Mouse (Mus musculus): ENCODE results near the gene Dpep3. TPM values are rescaled to one million over a fixed set of nuclear protein-coding genes. Genes with fewer than 3 reads are reported as not detected.
A peak's percentile ranks its signal among the peaks of the same experiment; 100 is the strongest.
"Not testable (repeated sequence)": the region's sequence is repeated elsewhere in the genome, so short reads cannot be mapped to it uniquely, and the experiment has no call there.

The Dpep3 gene
- 0.96 to 1.7 TPM (median 0.97 TPM) in 3 replicates for total RNA-seq (2017)

DNA sequence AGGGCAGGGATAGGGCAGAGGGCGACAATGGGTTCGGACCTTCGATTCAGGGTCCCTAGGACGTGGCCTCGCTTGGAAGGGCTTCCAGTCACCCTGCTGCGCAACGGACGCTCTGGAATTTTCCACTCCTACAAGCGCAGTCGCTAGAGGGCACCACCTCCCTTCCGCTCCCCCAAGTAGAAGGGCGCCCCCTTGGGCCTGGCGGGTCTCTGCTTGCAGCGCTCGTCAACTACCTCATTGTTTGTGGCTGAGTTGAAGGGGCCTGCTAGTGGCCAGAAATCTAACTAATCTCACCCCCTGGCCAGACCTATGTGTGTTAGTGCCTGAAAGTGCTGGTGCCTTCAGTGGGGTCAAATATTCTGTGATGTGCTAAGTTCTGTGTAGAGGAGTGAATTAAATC, at the start of gene Dpep3:
Gene Dpep3 (minus strand): TSS at position 105 of the 400 bp plus-strand sequence.
- no peak for ATAC-seq (replicated peaks; ENCODE audit: insufficient number of reproducible peaks, low FRiP score, low TSS enrichment, poor library complexity, severe bottlenecking)

GRCm38 (mm10) chr8:106022483-106022882, 43.3 kb upstream of the Dpep3 start:
- peak; percentile 95 for ATAC-seq (replicated peaks; ENCODE audit: insufficient number of reproducible peaks, low FRiP score, low TSS enrichment, poor library complexity, severe bottlenecking)

GRCm38 (mm10) chr8:106018039-106018438, 38.8 kb upstream of the Dpep3 start:
- ATAC-seq (replicated peaks; ENCODE audit: insufficient number of reproducible peaks, low FRiP score, low TSS enrichment, poor library complexity, severe bottlenecking) = no peak

GRCm38 (mm10) chr8:106017130-106017529, 37.9 kb upstream of the Dpep3 start:
- ATAC-seq (replicated peaks; ENCODE audit: insufficient number of reproducible peaks, low FRiP score, low TSS enrichment, poor library complexity, severe bottlenecking) = peak; percentile 89

DNA sequence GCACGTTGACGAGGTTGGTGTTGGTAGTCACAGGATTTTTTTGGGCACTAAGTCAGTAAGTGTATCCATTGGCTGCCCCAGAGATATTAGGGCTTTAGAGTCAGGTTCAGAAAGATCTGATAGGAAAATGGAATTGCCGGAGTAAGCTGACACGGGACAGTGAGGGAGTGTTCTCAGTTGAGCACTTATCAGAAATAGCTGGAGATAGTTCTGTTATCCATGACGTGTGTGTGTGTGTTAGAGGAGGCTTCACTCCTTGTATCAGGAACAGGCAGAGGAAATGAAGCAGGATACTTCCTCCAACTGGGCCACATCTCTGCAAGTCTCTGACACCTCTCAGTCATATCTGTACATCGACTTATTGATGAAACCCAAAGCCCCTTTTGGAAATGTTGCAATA, 37.1 kb upstream of the Dpep3 start:
- ATAC-seq (replicated peaks; ENCODE audit: insufficient number of reproducible peaks, low FRiP score, low TSS enrichment, poor library complexity, severe bottlenecking) = no peak

DNA sequence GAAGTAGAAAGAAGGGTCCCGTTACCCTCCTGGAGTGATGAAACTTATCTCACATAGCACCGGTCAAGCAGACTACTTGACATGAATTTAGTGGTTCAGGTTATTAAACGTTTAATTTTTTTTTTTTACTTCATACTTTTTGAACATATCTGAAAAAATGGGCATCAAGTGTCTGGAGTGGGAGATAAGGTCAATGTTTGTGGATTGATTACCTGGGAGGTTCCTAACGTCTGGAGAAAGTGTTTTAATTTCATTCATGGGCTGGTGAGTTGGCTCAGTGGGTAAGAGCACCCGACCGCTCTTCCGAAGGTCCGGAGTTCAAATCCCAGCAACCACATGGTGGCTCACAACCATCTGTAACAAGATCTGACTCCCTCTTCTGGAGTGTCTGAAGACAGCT, 33.0 kb upstream of the Dpep3 start:
- not testable (repeated sequence) for ATAC-seq (replicated peaks; ENCODE audit: insufficient number of reproducible peaks, low FRiP score, low TSS enrichment, poor library complexity, severe bottlenecking)

DNA sequence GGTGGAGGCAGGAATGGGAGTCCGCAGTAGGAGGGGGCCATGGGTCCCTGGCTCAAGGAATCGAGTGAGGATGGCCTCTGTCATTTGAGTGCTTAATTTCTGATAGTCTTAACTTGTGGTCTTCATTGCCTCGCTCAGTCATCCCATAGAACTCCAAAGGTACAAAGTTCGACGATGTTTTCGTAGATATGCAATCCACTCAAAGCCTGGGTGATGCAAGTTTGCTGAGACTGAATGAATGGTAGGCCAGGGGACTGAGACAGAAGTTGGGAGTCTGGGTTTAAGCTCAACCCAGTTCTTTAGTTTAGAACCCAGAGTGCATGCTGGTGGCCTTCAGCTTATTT, 32.4 kb upstream of the Dpep3 start, which contains the start of gene Ddx28:
Gene Ddx28 (minus strand): TSS at position 240 of the 344 bp plus-strand sequence.
- ATAC-seq (replicated peaks; ENCODE audit: insufficient number of reproducible peaks, low FRiP score, low TSS enrichment, poor library complexity, severe bottlenecking) = no peak

DNA sequence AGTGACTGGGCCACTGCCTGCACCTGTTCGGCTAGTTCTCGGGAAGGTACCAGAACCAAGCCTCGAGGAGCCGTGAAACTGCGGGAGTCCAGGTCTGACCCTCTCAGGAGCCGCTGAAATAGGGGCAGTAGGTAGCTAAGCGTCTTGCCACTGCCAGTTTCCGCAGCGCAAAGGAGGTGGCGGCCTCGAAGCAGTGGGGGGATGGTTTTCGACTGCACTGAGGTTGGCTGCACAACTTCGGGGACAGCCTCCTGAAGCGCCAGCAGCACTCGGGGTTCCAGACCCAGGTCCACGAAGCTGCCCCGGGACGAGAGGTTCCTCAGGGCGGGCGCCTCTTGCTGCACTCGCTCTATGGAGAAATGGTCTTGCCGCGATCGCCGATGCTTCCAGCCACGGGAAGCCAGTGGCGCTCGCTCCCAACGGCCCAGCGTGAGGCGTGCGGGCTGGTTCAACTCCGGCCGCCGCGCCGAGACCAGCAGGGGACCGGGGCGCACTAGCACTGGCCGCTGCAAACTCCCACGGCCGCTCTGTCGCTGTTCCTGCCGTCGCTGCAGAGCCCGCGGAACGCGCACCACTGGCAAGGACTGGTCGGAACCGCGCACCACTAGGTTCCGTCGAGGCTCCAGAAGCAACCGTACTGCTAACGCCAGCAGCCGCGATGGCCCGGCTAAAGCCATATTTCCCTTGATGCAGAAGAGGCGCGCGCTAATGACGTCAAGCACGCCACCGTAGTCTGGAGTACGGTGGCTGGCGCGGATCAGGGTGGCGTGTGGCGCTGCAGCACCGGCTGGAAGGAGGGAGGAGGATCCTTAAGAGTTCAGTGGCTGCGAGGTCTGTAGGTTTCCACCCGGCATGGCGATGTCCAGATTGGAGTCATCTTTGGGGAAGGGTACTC, 31.8 kb upstream of the Dpep3 start:
- ATAC-seq (replicated peaks; ENCODE audit: insufficient number of reproducible peaks, low FRiP score, low TSS enrichment, poor library complexity, severe bottlenecking) = peak; percentile 94

DNA sequence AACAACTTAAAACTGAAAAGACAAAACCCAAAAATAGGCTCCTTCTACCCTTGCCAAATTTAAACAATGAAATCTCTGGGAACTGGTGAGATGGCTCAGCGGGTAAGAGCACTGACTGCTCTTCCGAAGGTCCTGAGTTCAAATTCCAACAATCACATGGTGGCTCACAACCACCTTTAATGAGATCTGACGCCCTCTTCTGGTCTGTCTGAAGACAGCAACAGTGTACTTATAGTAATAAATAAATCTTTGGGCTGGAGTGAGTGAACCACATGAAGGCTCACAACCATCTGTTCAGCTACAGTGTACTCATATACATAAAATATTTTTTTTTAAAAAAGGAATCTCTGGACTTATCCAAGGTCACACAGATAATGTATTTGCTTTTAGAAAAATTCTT, 28.7 kb upstream of the Dpep3 start:
- ATAC-seq (replicated peaks; ENCODE audit: insufficient number of reproducible peaks, low FRiP score, low TSS enrichment, poor library complexity, severe bottlenecking) = not testable (repeated sequence)

DNA sequence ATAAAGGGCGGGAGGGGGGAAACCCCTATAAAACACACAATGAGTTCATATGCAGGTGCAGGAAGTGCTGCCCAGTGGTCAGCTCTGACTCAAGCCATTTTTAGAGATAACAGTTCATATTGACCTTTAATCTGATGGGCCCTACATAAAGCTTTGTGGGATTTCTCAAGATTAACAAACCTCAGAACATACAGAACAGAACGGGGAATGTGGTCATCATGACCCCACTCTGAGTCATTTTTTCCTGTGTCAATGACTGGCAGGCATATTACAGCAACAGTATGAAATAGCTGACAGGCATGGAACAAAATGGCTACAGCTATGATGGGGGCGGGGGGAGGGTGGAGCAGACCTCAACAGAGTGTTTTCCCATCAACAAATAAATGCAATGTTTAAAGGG, 27.9 kb upstream of the Dpep3 start:
- peak; percentile 58 for ATAC-seq (replicated peaks; ENCODE audit: insufficient number of reproducible peaks, low FRiP score, low TSS enrichment, poor library complexity, severe bottlenecking)

DNA sequence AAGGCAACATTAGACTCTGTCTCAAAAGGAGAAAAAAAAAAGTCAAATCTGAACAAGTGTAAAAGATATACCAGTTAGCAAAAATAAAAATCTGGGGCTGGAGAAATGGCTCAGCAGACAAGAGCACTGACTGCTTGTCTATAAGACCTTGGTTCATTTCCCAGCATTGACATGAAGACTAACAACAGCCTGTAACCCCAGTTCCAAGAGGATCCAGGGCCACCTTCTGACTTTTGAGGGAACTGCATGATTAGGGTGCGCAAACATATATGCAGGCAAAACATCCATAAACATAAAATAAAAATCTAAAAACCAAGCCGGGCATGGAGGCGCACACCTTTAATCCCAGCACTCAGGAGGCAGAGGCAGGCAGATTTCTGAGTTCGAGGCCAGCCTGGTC, 27.2 kb upstream of the Dpep3 start:
- no peak for ATAC-seq (replicated peaks; ENCODE audit: insufficient number of reproducible peaks, low FRiP score, low TSS enrichment, poor library complexity, severe bottlenecking)

- ATAC-seq (replicated peaks; ENCODE audit: insufficient number of reproducible peaks, low FRiP score, low TSS enrichment, poor library complexity, severe bottlenecking) = no peak
Observed at GRCm38 (mm10) chr8:106005875-106006274, 26.6 kb upstream of the Dpep3 start, which contains the start of gene Dpep2nb. Dpep2nb (minus strand) TSS chr8:106005975.

DNA sequence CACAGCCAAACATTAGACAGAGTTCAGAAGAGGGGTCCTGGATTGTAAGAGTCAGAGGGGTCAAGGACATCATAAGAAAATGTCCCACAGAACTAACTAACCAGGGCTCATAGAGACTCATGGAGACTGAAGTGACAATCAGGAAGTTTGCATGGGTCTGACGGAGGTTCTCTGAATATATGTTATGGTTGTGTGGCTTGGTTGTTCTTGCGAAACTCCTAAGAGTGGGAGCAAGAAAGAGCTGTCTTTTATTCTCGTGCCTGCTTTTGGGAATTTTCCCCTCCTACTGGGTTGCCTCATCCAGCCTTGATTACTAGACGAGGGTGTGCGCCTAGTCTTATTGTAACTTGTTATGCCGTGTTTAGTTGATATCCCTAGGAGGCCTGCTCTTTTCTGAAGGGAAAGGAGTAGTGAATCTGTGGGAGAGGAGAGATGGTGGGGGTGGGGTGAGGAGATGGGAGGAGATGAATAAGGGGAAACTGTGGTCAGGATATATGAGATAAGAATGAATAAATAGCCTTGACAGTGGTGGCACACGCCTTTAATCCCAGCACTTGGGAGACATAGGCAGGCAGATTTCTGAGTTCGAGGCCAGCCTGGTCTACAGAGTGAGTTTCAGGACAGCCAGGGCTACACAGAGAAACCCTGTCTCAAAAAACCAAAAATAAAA, 25.4 kb upstream of the Dpep3 start:
- ATAC-seq (replicated peaks; ENCODE audit: insufficient number of reproducible peaks, low FRiP score, low TSS enrichment, poor library complexity, severe bottlenecking) = peak; percentile 67

DNA sequence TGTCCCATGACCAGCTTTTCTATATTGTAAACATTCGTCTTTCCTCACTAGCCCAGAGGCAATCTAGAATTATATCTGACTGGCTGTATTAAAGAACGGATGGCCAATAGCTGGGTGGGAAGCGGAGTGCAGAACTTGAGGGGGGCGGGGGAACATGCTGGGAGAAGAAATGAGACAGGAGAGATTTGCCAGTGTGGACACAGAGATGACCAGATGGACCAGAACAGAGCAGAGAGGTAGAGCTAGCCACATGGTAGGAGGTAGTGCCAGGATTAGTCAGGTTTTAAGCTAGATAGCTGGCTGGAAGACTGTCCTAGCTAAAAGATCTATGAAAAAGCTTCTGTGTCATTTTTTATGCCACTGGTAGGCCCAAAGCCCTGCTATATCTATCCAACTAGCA, 22.7 kb upstream of the Dpep3 start:
- ATAC-seq (replicated peaks; ENCODE audit: insufficient number of reproducible peaks, low FRiP score, low TSS enrichment, poor library complexity, severe bottlenecking) = no peak

GRCm38 (mm10) chr8:105998971-105999370, 19.7 kb upstream of the Dpep3 start:
- ATAC-seq (replicated peaks; ENCODE audit: insufficient number of reproducible peaks, low FRiP score, low TSS enrichment, poor library complexity, severe bottlenecking) = no peak

- ATAC-seq (replicated peaks; ENCODE audit: insufficient number of reproducible peaks, low FRiP score, low TSS enrichment, poor library complexity, severe bottlenecking) = peak; percentile 85
Observed at GRCm38 (mm10) chr8:105996359-105996758, 17.1 kb upstream of the Dpep3 start.

GRCm38 (mm10) chr8:105993226-105993625, 14.0 kb upstream of the Dpep3 start:
- no peak for ATAC-seq (replicated peaks; ENCODE audit: insufficient number of reproducible peaks, low FRiP score, low TSS enrichment, poor library complexity, severe bottlenecking)

- peak; percentile 37; the same call in 1 of the 2 replicates for ATAC-seq (replicated peaks; ENCODE audit: insufficient number of reproducible peaks, low FRiP score, low TSS enrichment, poor library complexity, severe bottlenecking)
Observed at GRCm38 (mm10) chr8:105992499-105992898, 13.3 kb upstream of the Dpep3 start.

DNA sequence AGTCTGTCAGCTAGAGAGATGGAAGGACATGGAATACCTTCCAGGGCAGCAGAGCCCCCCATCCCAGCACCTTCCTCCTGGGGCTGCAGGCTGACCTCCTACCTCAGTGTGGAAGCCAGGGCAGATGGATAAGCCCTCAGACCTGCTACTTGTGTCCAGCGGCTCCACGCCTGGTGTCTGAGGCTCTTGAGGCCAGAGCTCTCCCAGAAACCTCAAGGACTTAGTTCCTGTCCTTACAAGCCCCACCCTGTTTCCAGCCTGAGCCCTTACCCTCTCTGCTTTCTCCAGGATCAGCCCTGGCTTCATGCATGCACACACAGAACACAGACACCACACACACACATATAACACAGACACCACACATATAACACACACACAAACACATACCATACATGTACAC, 12.3 kb upstream of the Dpep3 start:
- ATAC-seq (replicated peaks; ENCODE audit: insufficient number of reproducible peaks, low FRiP score, low TSS enrichment, poor library complexity, severe bottlenecking) = no peak

- ATAC-seq (replicated peaks; ENCODE audit: insufficient number of reproducible peaks, low FRiP score, low TSS enrichment, poor library complexity, severe bottlenecking) = peak; percentile 84
Observed at GRCm38 (mm10) chr8:105990856-105991387, 11.7 kb upstream of the Dpep3 start, which contains the start of gene Dus2. Dus2 (plus strand) TSS chr8:105991337.

Data from monocyte, adult 5-6 weeks (primary cell).